ENCODE assay signal across 9 mouse cellular contexts in genomic region chr2:132716154-132716553, GRCm38 (mm10). TPM values are rescaled to one million over a fixed set of nuclear protein-coding genes. Genes with fewer than 3 reads are reported as not detected.
A peak's percentile ranks its signal among the peaks of the same experiment; 100 is the strongest.
DNase-seq lines count a peak whose midpoint lies in the region; ATAC-seq and TF ChIP-seq lines count a peak whose summit lies in the region.
"Had no signal": no experiment of that assay in that cellular context is flagged by ENCODE, and none has a peak within 500 bp of the region (broad histone marks: within the 10 kb centered on the region; RNA-seq: fewer than 3 reads in every experiment).

No protein-coding gene starts in this region.

- no peaks in the 10 kb centered on the region for H3K9me3 ChIP-seq in G1E (replicated peaks)
- no peaks in the 10 kb centered on the region for H3K9me3 ChIP-seq in forebrain, embryonic 15.5 days
- H3K9me3 ChIP-seq in hindbrain, embryonic 13.5 days: no peaks in the 10 kb centered on the region
- no peaks in the 10 kb centered on the region for H3K9me3 ChIP-seq in liver, embryonic 13.5 days (replicated peaks)
- H3K9me3 ChIP-seq in neural tube, embryonic 12.5 days: no peaks in the 10 kb centered on the region
- H3K9me3 ChIP-seq: stomach, embryonic 15.5 days had no signal

- H3K36me3 ChIP-seq in G1E (replicated peaks): peaks cover 5% of the 10 kb centered on the region
- no peaks in the 10 kb centered on the region for H3K36me3 ChIP-seq in forebrain, embryonic 15.5 days
- no peaks in the 10 kb centered on the region for H3K36me3 ChIP-seq in hindbrain, embryonic 13.5 days
- H3K36me3 ChIP-seq in liver, embryonic 13.5 days: no peaks in the 10 kb centered on the region
- no peaks in the 10 kb centered on the region for H3K36me3 ChIP-seq in neural tube, embryonic 12.5 days
- H3K36me3 ChIP-seq: stomach, embryonic 15.5 days had no signal

- WGBS in cerebellum, adult 2 months: 17% methylated on average over 5 of the region's 5 CpGs
- WGBS in forebrain, embryonic 15.5 days: 38% methylated on average over 5 of the region's 5 CpGs
- 42% methylated on average over 5 of the region's 5 CpGs for WGBS in hindbrain, embryonic 13.5 days
- 22% methylated on average over 5 of the region's 5 CpGs for WGBS in liver, embryonic 13.5 days (ENCODE audit: insufficient replicate concordance)
- 44% methylated on average over 5 of the region's 5 CpGs for WGBS in neural tube, embryonic 12.5 days

- H3K9ac ChIP-seq in forebrain, embryonic 15.5 days (replicated peaks): no peak overlapping the region
- H3K9ac ChIP-seq in hindbrain, embryonic 13.5 days: no peak overlapping the region
- no peak overlapping the region for H3K9ac ChIP-seq in liver, embryonic 13.5 days
- no peak overlapping the region for H3K9ac ChIP-seq in neural tube, embryonic 12.5 days
- H3K9ac ChIP-seq: stomach, embryonic 15.5 days had no signal

- DNase-seq in B cell, adult 2 months: peak; percentile 71 to 74
- DNase-seq in G1E (ENCODE audit: low spot score): no peak
- DNase-seq in cerebellum, adult 2 months: peak; percentile 80 to 82
- DNase-seq in liver, embryonic 13.5 days: peak; percentile 56
- DNase-seq in yolk sac, embryonic 10.5 days (ENCODE audit: low spot score): peak; percentile 42

- TF ChIP-seq POLR2A in cerebellum, adult 2 months (IDR thresholded peaks at IDR 0.05; ENCODE audit: borderline replicate concordance, insufficient read depth, low read length): no peak

- H3K4me1 ChIP-seq in G1E (ENCODE audit: insufficient read depth, low read depth, low read length): peaks cover 14% of the 10 kb centered on the region
- peaks cover 36% of the 10 kb centered on the region for H3K4me1 ChIP-seq in cerebellum, adult 2 months (ENCODE audit: control insufficient read depth, insufficient read depth, low read length)
- peaks cover 16% of the 10 kb centered on the region for H3K4me1 ChIP-seq in forebrain, embryonic 15.5 days
- H3K4me1 ChIP-seq in hindbrain, embryonic 13.5 days (replicated peaks): peaks cover 23% of the 10 kb centered on the region
- no peaks in the 10 kb centered on the region for H3K4me1 ChIP-seq in liver, embryonic 13.5 days (replicated peaks)
- H3K4me1 ChIP-seq in neural tube, embryonic 12.5 days: peaks cover 8% of the 10 kb centered on the region; the same call in 1 of the 2 replicates
- H3K4me1 ChIP-seq: stomach, embryonic 15.5 days had no signal

- H3K4me2 ChIP-seq in forebrain, embryonic 15.5 days (replicated peaks): no peak overlapping the region
- H3K4me2 ChIP-seq in hindbrain, embryonic 13.5 days: no peak overlapping the region
- no peak overlapping the region for H3K4me2 ChIP-seq in liver, embryonic 13.5 days
- no peak overlapping the region for H3K4me2 ChIP-seq in neural tube, embryonic 12.5 days (replicated peaks)
- H3K4me2 ChIP-seq: stomach, embryonic 15.5 days had no signal

- H3K27me3 ChIP-seq in G1E (ENCODE audit: insufficient read depth, low read length): no peaks in the 10 kb centered on the region
- no peaks in the 10 kb centered on the region for H3K27me3 ChIP-seq in cerebellum, adult 2 months (ENCODE audit: control insufficient read depth, insufficient read depth, low read length)
- H3K27me3 ChIP-seq in forebrain, embryonic 15.5 days: no peaks in the 10 kb centered on the region
- no peaks in the 10 kb centered on the region for H3K27me3 ChIP-seq in hindbrain, embryonic 13.5 days
- H3K27me3 ChIP-seq in liver, embryonic 13.5 days: no peaks in the 10 kb centered on the region
- H3K27me3 ChIP-seq in neural tube, embryonic 12.5 days (replicated peaks): no peaks in the 10 kb centered on the region
- H3K27me3 ChIP-seq: stomach, embryonic 15.5 days had no signal

- H3K4me3 ChIP-seq in G1E (ENCODE audit: low read depth, low read length): no peak overlapping the region
- H3K4me3 ChIP-seq in cerebellum, adult 2 months (replicated peaks; ENCODE audit: insufficient read depth, low read depth, low read length): no peak overlapping the region
- H3K4me3 ChIP-seq in forebrain, embryonic 15.5 days: no peak overlapping the region
- H3K4me3 ChIP-seq in hindbrain, embryonic 13.5 days: no peak overlapping the region
- no peak overlapping the region for H3K4me3 ChIP-seq in liver, embryonic 13.5 days (replicated peaks)
- H3K4me3 ChIP-seq in neural tube, embryonic 12.5 days: no peak overlapping the region
- H3K4me3 ChIP-seq: stomach, embryonic 15.5 days had no signal

- H3K27ac ChIP-seq in cerebellum, adult 2 months (ENCODE audit: insufficient read depth, low read length): peak overlapping the region; percentile 92
- H3K27ac ChIP-seq in forebrain, embryonic 15.5 days (replicated peaks): peak overlapping the region; percentile 50; the same call in 1 of the 2 replicates
- H3K27ac ChIP-seq in hindbrain, embryonic 13.5 days: 0 out of 2 replicates have a peak overlapping the region, but pooled peaks have one; percentile 8
- H3K27ac ChIP-seq in liver, embryonic 13.5 days: no peak overlapping the region
- no peak overlapping the region for H3K27ac ChIP-seq in neural tube, embryonic 12.5 days
- H3K27ac ChIP-seq: stomach, embryonic 15.5 days had no signal

- TF ChIP-seq CTCF in G1E (IDR thresholded peaks at IDR 0.05; ENCODE audit: low read depth, low read length): peak; percentile 73
- TF ChIP-seq CTCF in cerebellum, adult 2 months (IDR thresholded peaks at IDR 0.05; ENCODE audit: borderline replicate concordance, insufficient read depth, low read depth, low read length): peak; percentile 67

- ATAC-seq in G1E (ENCODE audit: extremely low read depth, insufficient number of reproducible peaks, low FRiP score, poor library complexity, severe bottlenecking): peak; percentile 76
- ATAC-seq in forebrain, embryonic 15.5 days (replicated peaks): peak; percentile 53; the same call in 1 of the 2 replicates
- 0 out of 2 replicates have a peak, but pooled peaks have one; percentile 54 for ATAC-seq in hindbrain, embryonic 13.5 days (ENCODE audit: low FRiP score)
- ATAC-seq in liver, embryonic 13.5 days (ENCODE audit: low read depth): peak; percentile 60; the same call in 1 of the 2 replicates
- peak; percentile 57 for ATAC-seq in neural tube, embryonic 12.5 days (ENCODE audit: low FRiP score, low read depth)

RNA-seq across cellular contexts. Expression of gene Shld1, which starts 29.4 kb away (rescaled TPM):
- 4.9 and 5.2 TPM in 2 replicates for total RNA-seq in G1E (2014; fragmentation: Nextera tagmentation)
- total RNA-seq in G1E (2017): 15.0 and 19.6 TPM in 2 replicates
- 1.2 and 2.7 TPM in 2 replicates for polyA plus RNA-seq in G1E (2012)
- polyA plus RNA-seq in cerebellum, adult 2 months (2012; rRNA removed): 29.5 and 29.7 TPM in 2 replicates
- 22.1 and 24.6 TPM in 2 replicates for polyA plus RNA-seq in forebrain, embryonic 15.5 days (2015; fragmentation: Nextera tagmentation; extraction: Ambion mirVana)
- polyA plus RNA-seq in hindbrain, embryonic 13.5 days (2015; fragmentation: Nextera tagmentation; extraction: Ambion mirVana): 22.5 and 25.5 TPM in 2 replicates
- 11.1 and 12.1 TPM in 2 replicates for polyA plus RNA-seq in liver, embryonic 13.5 days (2015; fragmentation: Nextera tagmentation; extraction: Ambion mirVana)
- 20.4 and 21.4 TPM in 2 replicates for polyA plus RNA-seq in neural tube, embryonic 12.5 days (2016; fragmentation: Nextera tagmentation; extraction: Ambion mirVana)

Comparison
In these comparisons a context has a peak if more than half of its experiments do, and no peak if none do; other contexts are left out.
1. H3K27ac ChIP-seq: peak in cerebellum, adult 2 months (single experiment), forebrain, embryonic 15.5 days (single experiment) and hindbrain, embryonic 13.5 days (single experiment); none in liver, embryonic 13.5 days (single experiment) and neural tube, embryonic 12.5 days (single experiment).
2. Peak in every context shown above with its lines, with median percentiles within 50 percentile points of each other: ATAC-seq.